Mouse (Mus musculus) gastrocnemius, postnatal 36 days (tissue): ENCODE data around the gene Map3k1. TPM values are rescaled to one million over a fixed set of nuclear protein-coding genes. Genes with fewer than 3 reads are reported as not detected.

Experiments used
- DNase-seq, 2 experiments: peaks; one replicate each; pipeline ENCODE4 v3.0.0; 2022
- intact Hi-C: fragments of 180-260 bp; cut with DNase I; formaldehyde crosslinking; loops from one replicate; pipeline ENCODE4 v1.15.1; 2025
- long read RNA-seq, 2 experiments: library from polyadenylated mRNA; stranded (forward); transcript quantifications; one replicate each; pipeline ENCODE4 v2.0.0; 2021
- total RNA-seq, 2 experiments: library from RNA; stranded (reverse); gene quantifications; 2 replicates each; pipeline ENCODE4 v1.2.3; 2021

Gene Map3k1
- total RNA-seq: 1 to 10 TPM; 7.9 to 8.2 TPM
- long read RNA-seq, experiment 1: 0 reads
- long read RNA-seq, experiment 2, partial matches to known transcripts: 1 of 1 reads
- long read RNA-seq, experiment 2, other reads (novel, unspliced or antisense): 0 of 1 reads

DNA sequence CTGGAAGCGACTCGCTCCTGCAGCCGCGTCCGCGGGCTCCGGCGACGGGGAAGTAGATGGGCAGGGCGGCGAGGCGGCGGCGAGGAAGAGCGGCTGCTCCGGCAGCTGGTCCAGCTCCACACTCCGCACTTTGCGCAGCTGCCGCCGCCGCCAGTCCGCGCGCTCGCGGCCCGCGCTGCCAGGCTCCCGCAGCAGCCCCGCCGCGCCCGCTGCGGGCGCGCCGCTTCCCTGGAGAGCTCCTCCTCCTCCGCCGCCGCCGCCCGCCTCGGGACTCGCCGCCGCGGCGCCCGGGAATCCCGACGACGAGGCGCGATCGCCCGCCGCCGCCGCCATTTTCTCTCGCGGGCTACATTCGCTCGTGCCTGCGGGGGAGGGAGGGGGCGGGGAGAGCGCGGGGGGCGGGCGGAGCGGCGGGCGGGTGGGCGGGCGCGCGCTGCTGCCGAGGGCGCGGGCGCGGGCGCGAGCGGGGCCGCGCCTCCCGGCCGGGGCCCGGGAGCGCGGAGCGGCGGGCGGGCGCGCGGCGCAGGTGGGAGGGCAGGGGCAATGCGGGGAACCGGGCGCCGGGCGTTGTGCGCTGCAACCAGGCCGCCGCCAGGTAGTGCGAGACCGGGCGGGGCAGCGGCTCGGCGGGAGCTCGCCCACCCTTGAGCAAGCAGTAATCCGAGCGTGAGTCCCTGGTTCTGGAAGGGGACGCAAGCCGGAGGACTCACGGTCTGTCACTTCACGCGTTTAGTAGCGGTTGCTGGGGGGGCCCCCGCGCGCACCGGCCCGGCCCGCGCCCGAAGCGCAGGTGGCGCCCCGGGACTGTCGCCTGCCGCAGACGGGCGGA, at the start of gene Map3k1:
TSS of gene Map3k1 (minus strand) at position 357 of the 829 bp plus-strand sequence.
- intact Hi-C loops: no loop called here
- peak; percentile 31 to 70 for DNase-seq

DNA sequence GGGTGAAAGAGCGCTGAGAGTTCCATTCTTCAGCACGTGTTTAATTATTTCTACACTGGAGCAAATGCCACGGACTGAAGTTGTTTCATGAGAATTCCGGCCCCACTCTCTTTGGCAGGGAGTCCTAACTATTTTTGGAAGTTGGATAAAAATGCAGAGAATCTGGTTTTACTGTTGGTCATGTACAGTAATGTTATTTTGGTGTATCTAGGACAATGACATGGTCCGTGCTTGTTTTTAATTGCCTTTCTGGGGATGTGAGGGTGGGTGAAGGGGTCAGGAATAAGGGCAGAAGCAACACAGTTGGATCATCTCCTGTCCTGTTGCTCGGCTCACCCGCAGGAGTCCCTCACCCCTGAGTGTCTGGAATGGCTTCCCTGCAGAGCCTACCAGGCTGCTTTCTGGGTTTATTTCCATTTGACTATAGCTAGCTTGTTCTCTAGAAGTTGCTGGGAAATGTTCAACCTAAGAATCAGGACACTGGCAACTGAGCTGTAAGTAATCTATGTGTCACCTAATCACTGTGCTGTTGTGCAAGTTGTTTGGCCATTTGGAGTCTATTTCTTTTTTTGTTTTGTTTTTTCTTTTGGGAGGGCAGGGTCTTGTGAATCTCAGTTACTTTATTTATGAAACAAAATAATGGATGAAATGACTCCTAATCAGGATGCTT, 48.1 kb upstream of the Map3k1 start:
- DNase-seq: no peak
- intact Hi-C loops: no loop called here

DNA sequence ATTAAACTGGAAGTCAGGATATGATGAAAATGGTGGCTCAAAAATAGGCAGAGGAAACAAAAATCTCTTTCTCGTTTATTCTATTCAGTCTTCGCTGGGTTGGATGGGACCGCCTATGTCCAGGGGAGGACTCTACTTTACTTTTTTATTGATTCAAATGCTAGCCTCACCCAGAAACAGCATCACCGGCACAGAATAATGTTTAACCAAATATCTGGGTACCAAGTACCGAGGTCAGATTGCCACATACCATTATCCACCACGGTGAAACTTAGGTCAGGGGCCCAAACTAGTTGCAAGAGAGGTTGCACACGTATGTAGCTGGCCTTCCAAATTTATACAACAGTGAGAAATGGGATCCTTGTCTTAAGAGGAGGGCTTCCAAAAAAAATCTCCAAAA, 47.4 kb upstream of the Map3k1 start:
- intact Hi-C loops: no loop called here

DNA sequence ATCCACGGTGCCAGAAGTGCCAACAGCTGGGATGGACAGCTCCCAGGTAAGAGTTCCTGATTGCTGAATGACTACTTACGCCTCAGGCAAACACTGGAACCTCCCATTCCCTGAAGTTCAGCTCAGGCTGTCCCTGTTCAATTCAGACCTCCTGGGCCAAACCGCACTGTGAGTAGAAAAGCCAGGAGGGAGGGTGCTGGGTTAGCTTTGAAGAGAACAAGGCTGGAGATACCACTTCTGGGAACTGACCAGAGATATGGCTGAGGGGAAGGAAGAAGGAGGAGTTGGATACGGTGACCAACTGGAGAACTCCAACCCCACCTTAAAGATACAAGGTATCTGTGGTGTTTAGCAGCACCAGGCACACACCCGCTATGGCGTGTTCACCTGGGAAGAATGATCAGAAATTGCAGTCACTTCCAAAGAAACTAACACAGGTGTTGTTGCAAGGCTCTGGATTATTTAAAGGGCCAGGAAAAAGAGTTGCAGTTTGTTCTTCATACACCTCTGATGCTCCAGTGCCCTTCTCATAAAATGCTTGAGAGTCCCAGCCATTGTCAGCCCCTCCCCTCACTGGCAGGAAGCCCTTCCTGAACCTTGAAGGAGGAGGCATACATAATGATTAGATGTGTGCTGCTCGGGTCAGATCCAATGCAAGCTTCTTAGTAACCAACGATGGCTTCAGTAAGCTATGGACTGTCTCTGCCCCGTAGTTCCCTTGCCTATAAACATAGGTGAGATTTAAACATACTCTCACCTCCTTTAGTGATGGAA, 43.8 kb upstream of the Map3k1 start:
- intact Hi-C loops: no loop called here
- DNase-seq: no peak

More for the DNA sequence above, 47.4 kb upstream of the Map3k1 start:
- DNase-seq: no peak

DNA sequence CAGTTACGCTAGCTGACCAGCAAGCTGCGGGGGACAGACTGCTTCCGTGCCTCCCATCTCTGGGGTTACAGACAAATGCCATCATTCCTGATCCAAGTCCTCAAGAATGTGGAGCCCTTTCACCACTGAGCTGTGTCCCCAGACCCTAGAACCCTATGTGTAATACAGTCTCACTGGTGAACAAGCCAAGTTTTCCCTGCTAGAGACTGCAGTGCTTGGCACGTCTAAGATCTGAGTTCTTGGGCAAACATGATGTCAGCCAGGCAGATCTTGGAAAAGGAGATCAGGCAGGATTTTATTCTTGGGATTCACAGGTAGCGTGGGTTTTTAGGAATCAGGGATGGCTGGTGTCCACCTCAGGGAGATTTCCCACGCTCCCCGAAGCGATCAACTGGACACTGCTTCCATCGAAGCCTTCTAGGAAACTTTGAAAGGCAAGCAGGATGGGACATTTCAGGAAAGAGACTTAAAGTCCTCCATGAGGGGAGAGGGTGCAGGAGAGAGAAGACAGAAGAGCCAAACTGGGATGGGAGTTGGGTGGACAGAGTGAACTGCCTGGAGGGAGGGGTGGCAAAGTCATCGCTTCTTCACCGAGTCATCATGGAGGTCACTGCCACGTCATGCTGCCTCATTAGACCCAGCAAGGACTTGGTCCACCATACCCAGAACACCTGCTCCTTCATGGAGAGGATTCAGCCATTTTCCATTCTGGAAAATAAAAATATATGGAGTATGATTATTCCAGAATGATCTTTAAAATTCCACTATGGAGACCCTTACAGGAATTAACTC, 41.4 kb upstream of the Map3k1 start:
- DNase-seq: no peak
- intact Hi-C loops: no loop called here

DNA sequence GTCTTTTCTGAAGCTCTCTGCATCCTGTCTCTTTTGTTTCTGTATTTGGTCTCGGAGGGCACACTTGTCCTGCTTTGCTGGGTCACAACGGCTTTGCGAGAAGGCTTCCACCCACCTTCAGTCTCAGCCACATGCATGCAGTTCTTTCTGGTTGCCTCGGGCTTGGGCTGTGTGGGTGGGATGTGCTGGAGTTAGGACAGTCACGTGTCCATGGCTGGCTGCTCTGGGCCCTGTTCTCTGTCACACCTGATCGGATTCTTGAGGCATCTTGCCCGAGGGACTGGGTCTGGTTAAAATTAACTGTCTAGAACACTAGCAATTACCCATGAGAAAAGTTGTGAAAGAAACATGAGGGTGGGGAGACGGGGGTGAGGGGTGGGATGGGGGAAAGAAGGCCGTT, 36.7 kb upstream of the Map3k1 start:
- no peak for DNase-seq
- intact Hi-C loops: no loop called here

DNA sequence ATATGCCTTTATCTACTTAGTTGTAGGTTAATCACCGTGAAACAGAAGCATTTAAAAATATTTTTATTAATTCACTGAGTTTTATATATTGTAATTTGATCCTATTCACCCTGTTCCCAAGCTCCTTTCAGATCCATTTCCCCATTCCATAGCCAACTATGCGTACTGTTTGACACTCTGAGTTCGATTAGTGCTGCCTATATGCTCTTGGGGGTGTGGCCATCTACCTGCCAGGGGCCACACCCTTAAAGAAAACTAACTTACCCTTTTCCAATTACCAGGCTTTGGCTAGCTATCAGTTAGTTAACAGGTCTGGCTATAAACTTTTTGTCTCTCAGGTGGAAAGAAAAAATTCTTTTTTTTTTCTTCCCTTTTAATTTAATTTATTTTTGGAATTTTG, 35.5 kb upstream of the Map3k1 start:
- DNase-seq: no peak
- intact Hi-C loops: no loop called here

DNA sequence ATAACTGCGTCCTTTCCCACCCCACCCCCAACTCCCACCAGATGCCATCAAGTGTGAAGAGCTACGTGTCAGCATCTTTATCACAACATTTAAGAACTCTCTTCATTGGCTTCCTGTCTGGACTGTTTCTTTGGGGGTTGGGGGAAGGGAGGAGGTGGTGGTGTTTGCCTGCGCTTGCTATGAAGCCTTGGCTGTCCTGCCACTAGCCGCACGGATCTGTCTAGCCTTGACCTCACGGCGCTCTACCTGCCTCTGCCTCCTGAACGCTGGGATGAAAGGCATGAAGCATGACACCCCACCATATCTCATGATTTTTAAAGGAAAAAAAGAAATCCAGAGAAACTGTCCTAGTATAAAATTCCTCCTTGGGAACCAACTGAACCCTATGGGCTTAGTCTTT, 27.0 kb upstream of the Map3k1 start:
- DNase-seq: no peak
- intact Hi-C loops: no loop called here

DNA sequence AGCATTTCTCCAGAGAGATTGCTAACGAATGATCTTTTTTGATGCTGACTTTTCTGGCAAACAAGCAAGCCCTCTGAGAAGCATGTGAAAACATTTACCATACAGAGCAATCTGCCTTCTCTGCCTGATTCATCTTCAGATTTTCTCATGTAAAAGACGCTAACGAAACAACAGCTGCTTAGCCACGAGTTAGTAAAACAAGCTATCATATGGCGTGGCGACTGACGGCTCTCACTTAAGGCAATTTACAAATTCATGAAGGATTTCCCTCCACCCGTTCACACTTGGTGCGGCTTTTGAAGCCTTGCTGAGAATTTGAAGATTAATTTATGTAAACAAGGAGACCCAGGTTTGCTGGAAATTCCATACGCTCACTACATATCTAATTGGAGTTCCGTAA, 25.8 kb upstream of the Map3k1 start:
- no peak for DNase-seq
- intact Hi-C loops: no loop called here

DNA sequence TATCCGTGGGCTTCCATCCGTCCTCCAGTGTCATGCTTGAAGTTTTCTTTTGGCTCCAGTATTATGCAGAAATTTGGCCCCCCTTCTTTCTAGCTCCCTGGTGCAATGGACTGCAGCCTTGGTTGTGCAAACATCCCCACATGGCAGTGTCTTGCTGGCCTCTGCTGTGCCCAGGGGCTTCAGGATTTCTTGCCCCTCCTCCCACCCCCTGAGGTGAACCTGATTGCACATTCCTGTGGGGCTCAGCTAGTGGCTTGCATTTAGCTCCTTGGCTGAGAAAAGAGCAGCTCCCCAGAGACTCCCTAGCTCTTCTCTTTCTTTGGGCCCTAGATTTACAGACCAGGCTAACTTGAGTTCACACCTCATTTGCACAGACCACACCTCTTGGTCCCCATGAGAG, 20.7 kb upstream of the Map3k1 start:
- intact Hi-C loops: no loop called here
- no peak for DNase-seq

DNA sequence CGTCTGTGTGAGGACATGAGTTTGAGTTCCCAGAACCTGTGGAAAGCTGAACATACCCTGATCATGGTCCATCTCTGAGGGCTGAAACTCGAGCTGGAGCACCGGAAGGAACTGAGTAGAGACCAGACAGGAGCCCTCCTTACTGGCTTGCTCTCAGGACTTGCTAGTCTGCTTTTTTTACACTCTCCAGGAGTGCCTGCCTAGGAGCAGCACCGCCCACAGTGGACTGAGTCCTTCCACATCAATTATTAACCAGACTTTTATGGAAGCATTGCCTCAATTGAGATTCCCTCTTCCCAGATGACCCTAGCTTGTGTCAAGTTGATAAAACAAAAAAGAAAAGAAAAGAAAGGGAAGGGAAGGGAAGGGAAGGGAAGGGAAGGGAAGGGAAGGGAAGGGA, 18.7 kb upstream of the Map3k1 start:
- intact Hi-C loops: no loop called here
- no peak for DNase-seq

DNA sequence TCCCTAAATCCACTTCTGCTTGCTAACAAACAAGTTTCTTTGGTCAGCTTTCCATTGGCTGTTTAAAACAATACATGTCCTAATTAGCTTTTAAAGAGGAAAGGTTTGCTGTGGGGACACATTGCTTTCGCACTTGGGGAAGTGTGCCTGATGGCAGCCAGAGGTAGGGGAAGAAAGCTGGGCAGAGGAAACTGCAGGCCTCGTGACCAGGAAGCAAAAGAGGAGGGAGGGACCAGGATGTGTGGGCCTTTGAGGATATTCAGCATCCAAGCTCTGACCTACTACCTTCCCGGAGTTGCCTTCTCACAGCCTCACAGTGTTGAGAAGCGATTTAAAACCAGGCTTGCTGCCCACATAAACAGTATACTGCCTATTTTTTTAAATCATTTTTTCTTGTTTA, 15.4 kb upstream of the Map3k1 start:
- no peak for DNase-seq
- intact Hi-C loops: no loop called here

DNA sequence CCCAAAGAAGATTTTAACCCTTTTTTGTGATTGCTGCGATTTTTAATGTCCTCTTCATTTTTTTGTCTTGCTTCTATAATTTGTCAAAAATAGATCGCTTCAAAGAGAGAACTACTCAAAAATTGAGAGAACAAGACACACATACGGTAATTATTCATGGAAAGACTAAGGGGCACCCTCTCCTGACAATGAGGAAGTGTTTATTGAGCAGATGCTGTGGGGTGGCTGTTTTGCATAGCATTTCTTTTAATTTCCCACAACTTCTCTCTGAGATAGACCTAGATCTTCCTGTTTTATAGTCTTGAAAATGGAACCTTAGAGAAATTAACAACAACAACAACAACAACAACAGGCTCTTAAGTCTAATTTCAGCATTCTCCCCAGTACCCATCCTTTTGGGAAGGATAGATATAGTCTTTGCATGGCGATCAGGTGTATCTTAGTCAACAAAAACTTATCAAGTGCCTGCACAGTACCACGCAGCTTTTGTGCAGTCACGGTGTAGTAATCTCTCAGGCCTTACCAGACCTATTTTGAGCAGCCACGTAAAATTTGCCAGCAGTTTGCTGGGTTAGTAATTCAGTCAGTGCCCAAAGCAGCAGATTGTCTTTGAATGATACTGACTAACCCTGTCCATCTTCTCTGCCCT, 13.1 kb upstream of the Map3k1 start:
- intact Hi-C loops: no loop called here
- no peak for DNase-seq

DNA sequence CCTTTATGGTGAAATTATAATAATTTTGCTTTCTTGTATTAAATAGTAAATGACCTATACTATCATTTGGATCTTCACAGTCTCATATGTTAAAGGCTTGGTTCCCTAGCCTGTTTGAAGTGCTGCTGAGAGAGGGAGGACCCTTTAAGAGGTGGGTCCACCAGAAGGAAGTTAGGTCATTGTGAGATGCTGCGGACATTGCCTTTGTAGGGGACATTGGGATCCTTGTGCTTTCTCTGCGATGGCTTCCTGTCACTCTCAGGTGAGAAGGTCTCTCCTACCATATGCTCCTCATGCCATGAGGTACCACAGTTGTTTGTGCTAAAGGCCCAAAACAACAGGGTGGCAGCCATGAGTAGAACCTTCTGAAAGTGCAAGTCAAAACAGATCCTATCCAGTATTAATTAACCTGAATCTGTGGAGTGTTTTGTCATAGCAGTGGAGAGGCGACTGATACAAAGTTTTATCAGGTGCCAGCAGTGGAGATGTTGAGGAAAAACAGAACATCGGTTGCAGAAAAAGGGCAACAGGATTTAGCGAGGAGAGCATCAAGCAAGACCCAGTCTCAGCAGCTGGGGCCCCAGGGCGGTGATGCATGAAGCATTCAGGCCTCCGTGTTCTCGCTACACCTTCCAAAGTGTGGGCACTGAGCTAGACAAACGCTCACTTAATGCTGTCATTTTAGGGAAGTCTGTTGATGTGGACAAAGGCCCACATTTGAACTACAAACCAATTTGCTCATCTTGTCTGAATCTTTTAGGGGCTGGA, 11.0 kb upstream of the Map3k1 start:
- intact Hi-C loops: no loop called here

DNA sequence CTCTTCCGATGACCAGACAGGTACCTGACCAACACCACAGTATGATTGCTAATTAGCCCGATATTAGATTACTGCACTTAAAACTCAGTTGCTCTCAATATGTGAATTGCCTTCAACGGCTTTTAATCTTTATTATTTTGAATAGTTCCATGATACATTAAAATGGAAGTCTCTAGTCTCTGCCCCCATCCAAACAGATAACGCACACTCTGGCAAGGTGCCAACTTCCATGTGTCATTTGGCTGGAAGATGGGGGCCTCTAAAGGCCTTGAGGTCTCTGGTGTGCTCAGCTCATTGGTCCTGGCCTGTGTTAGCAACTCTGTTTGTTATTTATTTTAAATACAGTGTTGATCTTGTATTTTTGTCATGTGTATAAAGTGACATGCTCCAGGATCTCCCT, 10.3 kb upstream of the Map3k1 start:
- DNase-seq: no peak
- intact Hi-C loops: no loop called here

More for the DNA sequence above, 11.0 kb upstream of the Map3k1 start:
- DNase-seq: no peak

DNA sequence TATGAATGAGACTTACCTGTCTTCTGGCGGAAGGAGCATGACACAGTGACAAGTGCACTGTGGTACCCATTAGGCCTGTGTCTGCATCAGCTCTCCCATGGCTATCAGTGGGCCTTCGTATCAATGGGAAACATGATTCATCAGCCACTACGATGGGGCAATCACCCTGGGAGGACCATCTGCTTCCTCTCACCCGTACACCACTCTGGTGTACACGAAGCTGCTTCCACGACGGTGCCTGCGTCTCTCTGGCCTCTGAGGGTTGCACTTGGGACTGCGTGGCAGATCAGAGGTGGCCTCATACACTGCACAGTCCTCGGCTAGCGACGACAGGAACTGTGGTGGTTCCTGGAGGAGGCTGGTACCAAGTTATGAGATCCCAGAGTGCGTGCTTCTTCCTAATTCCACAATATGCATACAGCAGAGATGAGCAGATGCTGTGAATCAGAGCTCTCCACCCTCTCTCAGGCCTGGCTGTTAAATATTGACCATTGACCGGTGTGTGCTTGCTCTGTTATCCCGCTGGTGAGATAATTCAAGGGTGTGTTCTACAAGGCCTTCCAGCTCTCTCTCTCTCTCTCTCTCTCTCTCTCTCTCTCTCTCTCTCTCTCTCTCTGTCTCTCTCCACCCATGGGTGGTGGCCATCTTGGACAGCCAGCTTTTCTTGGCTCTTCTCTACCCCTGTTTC, 9.6 kb upstream of the Map3k1 start:
- no peak for DNase-seq
- intact Hi-C loops: no loop called here

DNA sequence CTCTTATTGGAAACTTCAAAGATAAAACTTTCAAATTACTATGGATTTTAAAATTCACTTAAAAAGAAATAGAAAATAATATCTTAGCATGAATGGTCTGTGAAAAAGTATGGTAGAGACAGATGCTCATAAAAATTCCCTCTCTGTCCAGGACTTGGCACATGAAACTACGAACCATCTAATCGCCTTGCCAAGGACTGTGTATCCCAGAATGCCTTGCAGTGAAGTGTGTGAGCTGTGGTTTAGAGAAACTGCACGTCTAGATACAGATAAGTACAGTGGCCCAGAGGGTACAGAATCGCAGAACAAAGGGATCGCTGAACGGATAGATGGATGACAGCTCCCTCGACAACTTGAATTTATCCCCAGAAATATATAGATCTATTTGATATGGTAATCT, 9.0 kb upstream of the Map3k1 start:
- intact Hi-C loops: no loop called here
- no peak for DNase-seq

DNA sequence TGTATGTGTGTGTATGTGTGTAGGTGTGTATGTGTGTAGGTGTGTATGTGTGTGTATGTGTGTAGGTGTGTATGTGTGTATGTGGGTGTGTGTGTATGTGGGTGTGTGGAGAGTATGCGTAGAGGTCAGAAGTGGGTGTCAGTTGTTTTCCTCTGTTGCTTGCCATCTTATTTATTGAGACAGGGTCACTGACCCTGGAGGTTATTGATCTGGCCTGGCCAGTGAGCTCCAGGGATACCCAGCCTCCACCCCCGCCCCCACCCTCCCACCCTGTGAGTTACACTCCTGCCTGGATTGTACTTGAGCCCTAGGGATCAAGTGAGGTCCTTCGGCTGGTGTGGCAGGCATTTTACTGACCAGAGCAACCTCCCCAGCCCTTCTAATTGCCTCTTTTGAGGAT, 7.6 kb upstream of the Map3k1 start:
- no peak for DNase-seq
- intact Hi-C loops: no loop called here

DNA sequence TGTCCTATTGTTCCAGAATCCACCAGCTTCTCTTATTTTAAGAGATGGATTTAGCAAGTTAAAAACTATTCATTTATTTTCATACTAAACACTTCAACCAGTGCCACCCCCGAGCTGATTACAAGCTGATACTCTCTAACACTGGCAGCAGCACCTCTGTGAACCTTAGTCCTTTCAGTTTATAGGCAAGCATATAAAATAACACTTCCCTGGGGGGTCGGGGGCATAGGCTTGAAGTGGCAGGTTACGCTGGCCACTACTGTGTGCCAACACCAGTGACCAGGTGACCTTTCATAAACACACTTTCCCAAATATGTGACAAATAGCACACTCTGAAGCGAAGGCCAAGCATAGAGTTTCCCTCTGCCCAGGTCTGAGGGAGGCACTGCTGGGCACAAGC, 6.7 kb upstream of the Map3k1 start:
- intact Hi-C loops: no loop called here
- no peak for DNase-seq
